Mouse (Mus musculus): ENCODE data around the gene Lrrc28. TPM values are rescaled to one million over a fixed set of nuclear protein-coding genes. Genes with fewer than 3 reads are reported as not detected.
A peak's percentile ranks its signal among the peaks of the same experiment; 100 is the strongest.

Gene Lrrc28
- polyA plus RNA-seq (2015; fragmentation: Nextera tagmentation; extraction: Ambion mirVana), result 21.1 and 21.2 TPM in 2 replicates

- no peaks in the 10 kb centered on the region for H3K27me3 ChIP-seq (replicated peaks; ENCODE audit: control insufficient read depth, insufficient read depth, low read length)
- H3K4me1 ChIP-seq (ENCODE audit: control insufficient read depth, insufficient read depth, low read depth, low read length), result peaks cover 19% of the 10 kb centered on the region
- H3K4me2 ChIP-seq (ENCODE audit: low read length), result peak within 1 kb of the TSS; percentile 80
- under 1% methylated on average over 55 of the region's 55 CpGs for WGBS
- H3K9me3 ChIP-seq (ENCODE audit: control insufficient read depth, low read length), result no peaks in the 10 kb centered on the region
- no peaks in the 10 kb centered on the region for H3K36me3 ChIP-seq (ENCODE audit: control insufficient read depth, insufficient read depth, low read length)
- peak within 1 kb of the TSS; percentile 88 for H3K27ac ChIP-seq (ENCODE audit: low read depth, low read length)
- peak; percentile 99 for ATAC-seq
- peak within 1 kb of the TSS; percentile 90 for H3K9ac ChIP-seq (ENCODE audit: low read depth, low read length)
- H3K4me3 ChIP-seq (ENCODE audit: low read length), result peak within 1 kb of the TSS; percentile 94
Observed at GRCm38 (mm10) chr7:67644833-67645680, at the start of gene Lrrc28. TSS of gene Lrrc28 (minus strand) at chr7:67645268.

- no peak overlapping the region for H3K27ac ChIP-seq (ENCODE audit: low read depth, low read length)
- H3K4me1 ChIP-seq (ENCODE audit: control insufficient read depth, insufficient read depth, low read depth, low read length), result no peaks in the 10 kb centered on the region
- no peaks in the 10 kb centered on the region for H3K9me3 ChIP-seq (ENCODE audit: control insufficient read depth, low read length)
- WGBS, result 90% methylated on average over 23 of the region's 23 CpGs
- no peak overlapping the region; the same call in 1 of the 2 replicates for H3K9ac ChIP-seq (ENCODE audit: low read depth, low read length)
- no peaks in the 10 kb centered on the region for H3K27me3 ChIP-seq (replicated peaks; ENCODE audit: control insufficient read depth, insufficient read depth, low read length)
- H3K36me3 ChIP-seq (ENCODE audit: control insufficient read depth, insufficient read depth, low read length), result no peaks in the 10 kb centered on the region
- no peak overlapping the region for H3K4me2 ChIP-seq (ENCODE audit: low read length)
- ATAC-seq, result no peak
- no peak overlapping the region for H3K4me3 ChIP-seq (ENCODE audit: low read length)
Observed at GRCm38 (mm10) chr7:67692791-67693538, 47.9 kb upstream of the Lrrc28 start.

GRCm38 (mm10) chr7:67692141-67692540, 47.1 kb upstream of the Lrrc28 start:
- no peak overlapping the region for H3K4me3 ChIP-seq (ENCODE audit: low read length)
- no peaks in the 10 kb centered on the region for H3K9me3 ChIP-seq (ENCODE audit: control insufficient read depth, low read length)
- no peak for ATAC-seq
- H3K27ac ChIP-seq (ENCODE audit: low read depth, low read length), result no peak overlapping the region
- H3K9ac ChIP-seq (ENCODE audit: low read depth, low read length), result no peak overlapping the region
- H3K27me3 ChIP-seq (replicated peaks; ENCODE audit: control insufficient read depth, insufficient read depth, low read length), result no peaks in the 10 kb centered on the region
- no peak overlapping the region for H3K4me2 ChIP-seq (ENCODE audit: low read length)
- H3K36me3 ChIP-seq (ENCODE audit: control insufficient read depth, insufficient read depth, low read length), result no peaks in the 10 kb centered on the region
- H3K4me1 ChIP-seq (ENCODE audit: control insufficient read depth, insufficient read depth, low read depth, low read length), result no peaks in the 10 kb centered on the region
- WGBS, result 75% methylated on average over 3 of the region's 3 CpGs

GRCm38 (mm10) chr7:67691036-67691435, 46.0 kb upstream of the Lrrc28 start:
- Histone ChIP-seq H3K9me3 (ENCODE audit: control insufficient read depth, low read length) (no peaks in the 10 kb centered on the region), H3K4me2 (ENCODE audit: low read length) (no peak overlapping the region), H3K36me3 (ENCODE audit: control insufficient read depth, insufficient read depth, low read length) (no peaks in the 10 kb centered on the region), H3K4me3 (ENCODE audit: low read length) (no peak overlapping the region), H3K9ac (ENCODE audit: low read depth, low read length) (no peak overlapping the region), H3K4me1 (ENCODE audit: control insufficient read depth, insufficient read depth, low read depth, low read length) (no peaks in the 10 kb centered on the region), H3K27me3 (replicated peaks; ENCODE audit: control insufficient read depth, insufficient read depth, low read length) (no peaks in the 10 kb centered on the region), H3K27ac (ENCODE audit: low read depth, low read length) (no peak overlapping the region)
- 83% methylated on average over 6 of the region's 6 CpGs for WGBS
- no peak for ATAC-seq

- Histone ChIP-seq H3K9me3 (ENCODE audit: control insufficient read depth, low read length) (no peaks in the 10 kb centered on the region), H3K4me1 (ENCODE audit: control insufficient read depth, insufficient read depth, low read depth, low read length) (no peaks in the 10 kb centered on the region), H3K27me3 (replicated peaks; ENCODE audit: control insufficient read depth, insufficient read depth, low read length) (no peaks in the 10 kb centered on the region), H3K36me3 (ENCODE audit: control insufficient read depth, insufficient read depth, low read length) (no peaks in the 10 kb centered on the region), H3K4me2 (ENCODE audit: low read length) (no peak overlapping the region), H3K27ac (ENCODE audit: low read depth, low read length) (no peak overlapping the region), H3K4me3 (ENCODE audit: low read length) (no peak overlapping the region), H3K9ac (ENCODE audit: low read depth, low read length) (no peak overlapping the region)
- 81% methylated on average over 7 of the region's 7 CpGs for WGBS
- no peak for ATAC-seq
Observed at GRCm38 (mm10) chr7:67689793-67690192, 44.7 kb upstream of the Lrrc28 start.

GRCm38 (mm10) chr7:67688281-67688680, 43.2 kb upstream of the Lrrc28 start:
- no peak overlapping the region for H3K4me3 ChIP-seq (ENCODE audit: low read length)
- no peaks in the 10 kb centered on the region for H3K4me1 ChIP-seq (ENCODE audit: control insufficient read depth, insufficient read depth, low read depth, low read length)
- ATAC-seq, result no peak
- no peak overlapping the region for H3K4me2 ChIP-seq (ENCODE audit: low read length)
- no peaks in the 10 kb centered on the region for H3K27me3 ChIP-seq (replicated peaks; ENCODE audit: control insufficient read depth, insufficient read depth, low read length)
- H3K9ac ChIP-seq (ENCODE audit: low read depth, low read length), result no peak overlapping the region
- no peak overlapping the region for H3K27ac ChIP-seq (ENCODE audit: low read depth, low read length)
- no peaks in the 10 kb centered on the region for H3K36me3 ChIP-seq (ENCODE audit: control insufficient read depth, insufficient read depth, low read length)
- 43% methylated on average over 3 of the region's 3 CpGs for WGBS
- no peaks in the 10 kb centered on the region for H3K9me3 ChIP-seq (ENCODE audit: control insufficient read depth, low read length)

- H3K4me2 ChIP-seq (ENCODE audit: low read length), result no peak overlapping the region
- H3K27me3 ChIP-seq (replicated peaks; ENCODE audit: control insufficient read depth, insufficient read depth, low read length), result no peaks in the 10 kb centered on the region
- H3K9me3 ChIP-seq (ENCODE audit: control insufficient read depth, low read length), result no peaks in the 10 kb centered on the region
- no peak for ATAC-seq
- H3K4me1 ChIP-seq (ENCODE audit: control insufficient read depth, insufficient read depth, low read depth, low read length), result no peaks in the 10 kb centered on the region
- H3K4me3 ChIP-seq (ENCODE audit: low read length), result no peak overlapping the region
- H3K36me3 ChIP-seq (ENCODE audit: control insufficient read depth, insufficient read depth, low read length), result no peaks in the 10 kb centered on the region
- H3K27ac ChIP-seq (ENCODE audit: low read depth, low read length), result no peak overlapping the region
- no peak overlapping the region for H3K9ac ChIP-seq (ENCODE audit: low read depth, low read length)
- 95% methylated on average over 3 of the region's 3 CpGs for WGBS
Observed at GRCm38 (mm10) chr7:67686545-67686944, 41.5 kb upstream of the Lrrc28 start.

- Histone ChIP-seq H3K4me2 (ENCODE audit: low read length) (no peak overlapping the region), H3K9ac (ENCODE audit: low read depth, low read length) (no peak overlapping the region), H3K36me3 (ENCODE audit: control insufficient read depth, insufficient read depth, low read length) (no peaks in the 10 kb centered on the region), H3K4me3 (ENCODE audit: low read length) (no peak overlapping the region), H3K4me1 (ENCODE audit: control insufficient read depth, insufficient read depth, low read depth, low read length) (no peaks in the 10 kb centered on the region), H3K27me3 (replicated peaks; ENCODE audit: control insufficient read depth, insufficient read depth, low read length) (no peaks in the 10 kb centered on the region), H3K9me3 (ENCODE audit: control insufficient read depth, low read length) (no peaks in the 10 kb centered on the region), H3K27ac (ENCODE audit: low read depth, low read length) (no peak overlapping the region)
- WGBS, result 88% methylated on average over 16 of the region's 16 CpGs
- ATAC-seq, result no peak
Observed at GRCm38 (mm10) chr7:67683006-67683405, 37.9 kb upstream of the Lrrc28 start.

- Histone ChIP-seq H3K27me3 (replicated peaks; ENCODE audit: control insufficient read depth, insufficient read depth, low read length) (no peaks in the 10 kb centered on the region), H3K36me3 (ENCODE audit: control insufficient read depth, insufficient read depth, low read length) (no peaks in the 10 kb centered on the region), H3K4me3 (ENCODE audit: low read length) (no peak overlapping the region), H3K4me2 (ENCODE audit: low read length) (no peak overlapping the region), H3K9ac (ENCODE audit: low read depth, low read length) (no peak overlapping the region), H3K4me1 (ENCODE audit: control insufficient read depth, insufficient read depth, low read depth, low read length) (no peaks in the 10 kb centered on the region), H3K27ac (ENCODE audit: low read depth, low read length) (no peak overlapping the region), H3K9me3 (ENCODE audit: control insufficient read depth, low read length) (no peaks in the 10 kb centered on the region)
- no peak for ATAC-seq
- WGBS, result 84% methylated on average over 9 of the region's 9 CpGs
Observed at GRCm38 (mm10) chr7:67681078-67681477, 36.0 kb upstream of the Lrrc28 start.
